Mouse (Mus musculus) common myeloid progenitor, adult 5-6 weeks (primary cell): ENCODE results near the gene Zic5. TPM values are rescaled to one million over a fixed set of nuclear protein-coding genes. Genes with fewer than 3 reads are reported as not detected.
A peak's percentile ranks its signal among the peaks of the same experiment; 100 is the strongest.
"Not testable (repeated sequence)": the region's sequence is repeated elsewhere in the genome, so short reads cannot be mapped to it uniquely, and the experiment has no call there.

Source experiments
- ATAC-seq: replicated peaks from 2 replicates; pipeline ENCODE4 v1.8.0; 2016; ENCODE audit warnings: low read depth, mild to moderate bottlenecking, moderate TSS enrichment, inconsistent platforms; ENCODE audit not compliant: poor library complexity, severe bottlenecking
- total RNA-seq: library from RNA; stranded (forward); fragments of 200-1000, 187-1606 nt; gene quantifications from 2 replicates; pipeline ENCODE4 v1.2.3, GENCODE M21; 2017

The Zic5 gene
- total RNA-seq, 1 experiment from 2014 or later, result not detected

DNA sequence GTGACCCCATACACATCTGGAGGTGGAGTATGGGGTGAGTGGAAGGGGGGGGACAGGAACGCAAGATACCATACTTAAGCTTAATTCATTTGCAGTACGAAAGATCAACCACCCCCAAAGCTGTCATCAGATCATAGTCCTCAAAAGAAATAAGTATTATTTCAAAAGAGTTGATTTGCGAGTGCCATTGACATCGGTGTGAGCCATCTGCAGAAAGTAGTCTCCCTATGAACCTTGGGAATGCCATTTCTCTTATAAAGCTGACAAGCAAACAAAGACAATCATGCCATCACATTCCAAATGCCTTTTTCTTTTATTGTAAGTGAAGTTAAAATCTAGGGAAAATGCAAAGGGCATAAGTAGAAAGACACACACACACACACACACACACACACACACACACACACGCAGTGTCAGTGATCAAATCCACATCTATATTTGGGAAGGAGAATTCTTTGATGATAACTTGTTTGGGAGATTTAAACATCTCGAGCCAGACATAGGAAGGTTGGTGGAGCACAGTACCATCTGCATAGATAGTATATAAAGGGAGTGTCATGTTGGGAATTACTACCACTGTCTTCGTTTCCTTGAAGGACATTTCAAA, 1.4 kb upstream of the Zic5 start:
- ATAC-seq, result no peak

DNA sequence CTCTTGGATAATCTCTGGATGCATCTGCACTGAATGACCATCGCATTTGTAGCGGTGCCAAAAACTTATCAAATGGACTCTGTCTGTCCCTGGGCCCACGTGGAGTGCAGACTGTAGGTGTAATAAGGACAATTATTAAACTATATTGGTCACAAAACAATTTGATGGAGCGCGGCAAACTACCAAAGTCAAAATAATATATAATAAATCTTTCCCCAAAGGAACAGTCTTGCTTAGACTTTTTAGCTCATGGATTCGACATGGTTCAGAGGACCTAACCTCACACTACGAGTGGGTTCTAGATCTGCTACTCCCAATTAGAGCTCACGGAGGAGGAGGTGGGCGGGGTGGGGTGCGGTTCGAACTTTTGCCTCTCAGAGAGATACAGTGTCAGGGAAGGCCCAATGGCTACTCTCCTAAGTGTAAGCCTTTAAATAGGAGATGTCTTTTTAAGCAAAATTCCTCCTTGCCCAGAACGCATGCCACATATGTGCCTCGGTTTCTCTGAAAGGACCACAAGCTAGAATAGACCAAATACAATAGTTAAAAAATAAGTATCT, 534 bp upstream of the Zic5 start:
- no peak for ATAC-seq

DNA sequence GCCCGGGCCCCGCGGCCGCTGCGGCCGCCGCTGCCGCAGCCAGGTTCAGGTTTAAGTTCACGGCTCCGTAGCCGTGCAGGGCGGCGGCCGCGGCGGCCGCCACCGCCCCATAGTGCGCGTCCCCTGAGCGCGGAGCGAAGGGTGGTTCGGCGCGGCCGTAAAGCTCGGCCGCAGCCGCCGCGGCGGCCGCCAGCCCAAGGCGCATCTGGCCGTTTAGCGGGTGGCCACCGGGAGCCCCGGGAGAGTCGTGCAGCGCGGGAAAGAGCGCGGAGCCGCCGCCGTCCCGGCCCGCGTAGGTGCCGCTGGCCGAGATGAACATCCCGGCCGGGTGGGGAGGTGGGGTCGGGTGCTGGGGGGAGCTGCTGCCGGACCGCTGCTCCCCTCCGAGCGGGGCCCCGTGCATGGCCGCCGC, 1.1 kb downstream of the Zic5 start:
- ATAC-seq, result peak; percentile 2; the same call in 1 of the 2 replicates

DNA sequence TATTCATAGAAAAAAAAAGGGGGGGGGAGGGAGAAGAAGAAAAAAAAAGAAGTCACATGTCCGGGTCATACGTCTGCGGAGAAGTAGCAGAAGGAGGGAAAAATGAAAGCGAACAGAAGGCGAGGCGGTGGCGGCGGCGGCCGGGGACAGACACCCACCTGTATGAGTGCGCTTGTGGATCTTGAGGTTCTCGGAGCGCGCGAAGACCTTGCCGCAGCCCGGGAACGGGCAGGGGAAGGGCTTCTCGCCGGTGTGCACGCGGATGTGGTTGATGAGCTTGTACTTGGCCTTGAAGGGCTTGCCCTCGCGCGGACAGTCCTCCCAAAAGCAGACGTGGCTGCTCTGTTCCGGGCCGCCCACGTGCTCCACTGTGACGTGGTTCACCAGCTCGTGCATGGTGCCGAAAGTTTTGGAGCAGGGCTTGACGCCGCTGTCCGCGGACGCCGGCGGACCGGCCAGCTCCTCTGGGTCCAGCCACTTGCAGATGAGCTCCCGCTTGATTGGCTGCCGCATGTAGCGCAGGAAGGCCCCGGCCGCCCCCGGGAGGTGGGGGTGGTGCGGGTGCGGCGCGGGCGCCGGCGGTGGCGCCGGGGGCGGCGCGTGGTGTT, 1.6 kb downstream of the Zic5 start:
- ATAC-seq, result peak; percentile 53

DNA sequence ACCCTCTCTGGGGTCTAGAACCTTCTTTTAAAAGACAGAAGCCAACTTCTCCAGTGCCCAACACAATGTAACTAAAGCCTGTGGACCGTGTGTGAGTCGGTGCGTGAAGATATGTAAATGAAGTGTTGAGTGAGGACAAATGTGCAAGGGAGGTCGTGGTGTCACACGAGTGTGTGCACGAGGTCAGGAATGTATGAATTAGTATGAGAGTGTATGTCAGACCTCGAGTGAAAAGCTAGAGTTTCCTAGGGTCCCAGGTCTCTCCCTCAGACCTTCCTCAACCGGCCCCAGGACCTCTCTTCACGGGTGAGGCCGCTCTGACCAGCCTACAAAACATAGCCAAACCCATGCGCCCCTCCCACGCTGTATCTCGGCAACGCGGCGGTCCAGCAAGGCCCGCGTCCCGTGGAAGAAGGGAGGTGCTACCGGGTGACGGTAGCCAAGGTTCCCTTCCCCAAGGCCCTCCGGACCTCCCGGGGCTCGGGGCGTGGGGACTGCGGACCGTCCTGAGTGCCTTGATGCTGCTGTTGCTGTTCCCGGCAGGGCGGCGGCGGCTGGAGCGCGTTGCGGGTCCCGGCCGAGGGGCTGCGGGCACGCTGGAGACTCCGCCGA, 2.3 kb downstream of the Zic5 start:
- peak; percentile 12 for ATAC-seq

DNA sequence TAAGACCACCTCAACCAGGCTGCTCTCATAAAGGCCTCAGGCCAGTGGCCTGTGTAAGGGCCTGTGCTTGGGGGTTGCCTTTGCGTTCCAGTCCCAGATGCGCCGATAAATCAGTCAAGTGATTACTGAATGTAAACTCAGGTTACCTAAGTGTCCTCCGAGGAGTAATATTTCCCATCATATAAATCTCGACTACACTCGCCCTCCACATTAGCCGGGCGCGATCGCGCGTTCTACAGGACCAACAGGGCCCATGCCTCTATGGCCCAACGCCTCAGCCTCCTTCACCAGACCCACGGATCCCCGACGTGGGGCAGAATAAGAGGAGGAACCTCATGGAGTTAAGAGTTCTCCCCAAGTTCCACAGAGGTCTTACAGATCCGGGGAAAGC, 2.8 kb downstream of the Zic5 start:
- no peak for ATAC-seq

DNA sequence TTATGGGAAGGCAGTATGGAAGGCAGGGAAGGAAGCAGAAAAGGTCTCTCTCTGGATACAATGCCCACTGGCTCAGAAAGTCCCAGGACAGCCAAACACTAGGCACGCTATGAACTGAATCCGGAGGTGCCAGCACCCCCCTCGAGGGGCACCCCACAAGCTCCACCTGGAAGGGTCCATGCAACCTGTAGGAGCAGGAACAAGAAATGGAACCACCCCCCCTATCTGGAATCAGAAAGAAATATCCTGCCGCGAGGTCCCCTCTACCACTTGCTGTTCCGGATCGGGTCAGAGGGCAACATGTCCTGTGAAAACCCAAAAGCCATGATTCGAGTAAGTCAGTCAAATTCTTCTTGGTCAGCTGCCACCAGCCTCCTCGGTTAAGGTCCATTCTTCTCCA, 3.5 kb downstream of the Zic5 start:
- ATAC-seq, result no peak

DNA sequence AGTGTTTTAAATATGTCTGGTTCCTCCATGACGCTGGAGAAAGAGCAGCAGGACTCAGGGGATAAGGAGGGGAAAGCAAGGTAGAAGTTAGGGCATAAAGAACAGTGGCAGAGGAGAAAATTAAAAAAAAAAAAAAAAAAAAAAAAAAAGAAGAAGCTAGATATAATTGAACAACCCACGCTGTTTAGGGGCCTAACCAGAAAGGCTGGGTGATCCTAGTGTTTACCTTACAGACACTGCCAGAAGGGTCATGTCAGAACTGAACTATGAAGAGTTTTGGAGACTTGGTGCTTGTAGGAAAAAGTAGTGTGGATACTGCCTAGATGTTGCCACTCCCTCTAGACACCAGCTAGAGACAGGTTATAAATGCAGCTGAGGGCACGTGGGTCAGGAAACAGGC, 4.0 kb downstream of the Zic5 start:
- no peak for ATAC-seq

DNA sequence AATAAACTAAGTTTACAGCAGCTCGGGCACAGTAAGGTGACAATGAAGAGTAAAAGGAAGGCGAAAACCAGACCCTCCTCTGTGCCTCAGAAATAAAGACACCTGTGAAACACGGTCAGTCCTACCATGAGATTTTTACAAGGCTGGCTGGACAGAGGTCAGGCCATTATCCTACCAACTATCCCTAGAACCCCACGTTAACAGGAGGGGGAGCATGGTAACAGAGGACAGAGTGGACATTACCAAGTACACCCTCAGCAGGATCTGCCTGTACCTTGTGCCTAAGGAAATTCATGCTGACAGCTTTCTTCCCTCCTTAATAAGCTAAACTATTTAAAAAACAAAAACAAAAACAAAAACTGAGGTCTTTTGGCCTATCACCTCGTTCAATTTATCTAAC, 5.3 kb downstream of the Zic5 start:
- no peak for ATAC-seq

DNA sequence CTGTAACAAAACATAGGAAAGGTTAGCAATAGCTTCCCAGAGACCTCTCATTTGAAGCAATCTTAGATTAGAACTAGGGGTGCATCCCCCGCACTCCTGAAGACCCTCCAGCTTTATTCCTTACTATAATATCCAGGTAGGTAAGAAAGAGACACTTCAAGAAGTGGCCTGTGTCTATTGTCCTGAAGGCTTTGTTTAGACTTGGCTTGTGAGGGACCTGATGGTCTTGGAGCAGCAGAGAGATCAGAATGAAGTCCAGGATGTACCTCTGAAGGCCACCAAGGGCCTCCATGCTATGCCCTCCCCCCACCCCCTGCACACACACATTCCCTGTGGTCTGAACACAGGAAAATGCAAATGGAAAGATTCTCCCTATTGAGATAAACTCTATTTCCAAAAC, 5.7 kb downstream of the Zic5 start:
- no peak for ATAC-seq

DNA sequence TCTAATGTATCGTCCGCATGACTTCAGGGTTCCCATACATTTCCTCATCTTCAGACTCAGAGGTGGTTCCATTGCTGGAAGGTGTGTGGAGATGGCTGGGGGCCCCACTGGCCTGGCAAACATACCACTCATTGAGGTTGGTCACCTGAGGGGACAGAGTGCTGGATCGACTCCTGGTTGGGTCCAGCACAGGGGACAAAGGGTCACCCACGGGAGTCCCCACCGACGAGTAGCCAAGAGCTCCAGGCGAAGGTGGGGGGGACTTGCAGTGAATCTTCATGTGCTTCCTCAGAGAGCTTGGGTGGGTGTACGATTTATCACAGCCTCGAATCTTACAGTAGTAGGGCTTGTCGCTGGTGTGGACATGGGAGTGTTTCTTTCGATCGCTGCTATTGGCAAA, 6.1 kb downstream of the Zic5 start:
- not testable (repeated sequence) for ATAC-seq

DNA sequence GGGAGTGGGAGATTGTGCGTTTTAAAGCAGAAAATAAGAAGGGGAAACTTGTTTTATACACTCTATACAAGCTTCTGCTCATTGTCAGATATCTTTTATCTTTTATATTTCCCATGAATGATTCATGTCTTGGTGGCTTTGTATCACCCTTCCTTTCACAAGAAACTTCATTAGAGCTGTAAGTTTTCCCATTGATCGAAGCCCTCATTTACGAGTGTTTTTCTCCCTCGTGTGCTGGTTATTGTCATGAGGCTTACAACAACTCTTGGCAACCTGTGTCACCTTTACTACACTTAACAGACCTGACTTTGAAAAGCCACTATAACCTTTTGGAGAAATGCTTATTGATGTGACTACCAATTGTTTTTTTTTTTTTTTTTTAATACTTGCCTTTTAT, 9.9 kb downstream of the Zic5 start:
- ATAC-seq, result no peak

DNA sequence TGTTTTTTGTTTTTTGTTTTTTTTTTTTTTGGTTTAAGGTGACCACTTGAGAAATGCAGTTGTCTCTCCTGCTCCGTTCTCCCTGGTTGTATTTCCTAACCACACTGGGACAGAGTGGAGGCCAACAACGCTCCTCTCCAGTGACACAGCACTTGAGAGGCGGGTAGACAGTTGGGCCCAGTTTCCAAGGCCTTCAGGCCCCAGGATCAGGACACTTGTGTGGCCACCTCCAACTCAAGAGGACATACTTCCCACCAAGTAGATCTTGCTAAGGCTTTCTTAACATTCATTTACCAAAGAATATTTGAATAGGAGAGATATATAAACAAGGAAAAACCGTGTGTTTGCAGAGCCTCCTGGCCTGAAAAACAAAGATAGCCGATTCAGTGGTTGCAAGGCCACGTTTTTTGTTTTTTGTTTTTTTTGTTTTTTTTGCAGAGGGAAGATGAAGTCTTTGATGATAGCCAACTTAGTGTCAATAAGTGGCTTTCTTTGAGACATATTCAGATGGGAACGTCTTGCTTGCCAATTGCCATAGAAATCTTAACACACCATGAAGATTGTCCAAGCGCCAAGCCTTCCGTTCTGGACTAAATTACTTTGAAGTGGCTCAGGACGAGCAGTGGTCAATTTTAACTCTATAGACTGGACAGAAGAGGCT, 10.4 kb downstream of the Zic5 start:
- no peak for ATAC-seq

DNA sequence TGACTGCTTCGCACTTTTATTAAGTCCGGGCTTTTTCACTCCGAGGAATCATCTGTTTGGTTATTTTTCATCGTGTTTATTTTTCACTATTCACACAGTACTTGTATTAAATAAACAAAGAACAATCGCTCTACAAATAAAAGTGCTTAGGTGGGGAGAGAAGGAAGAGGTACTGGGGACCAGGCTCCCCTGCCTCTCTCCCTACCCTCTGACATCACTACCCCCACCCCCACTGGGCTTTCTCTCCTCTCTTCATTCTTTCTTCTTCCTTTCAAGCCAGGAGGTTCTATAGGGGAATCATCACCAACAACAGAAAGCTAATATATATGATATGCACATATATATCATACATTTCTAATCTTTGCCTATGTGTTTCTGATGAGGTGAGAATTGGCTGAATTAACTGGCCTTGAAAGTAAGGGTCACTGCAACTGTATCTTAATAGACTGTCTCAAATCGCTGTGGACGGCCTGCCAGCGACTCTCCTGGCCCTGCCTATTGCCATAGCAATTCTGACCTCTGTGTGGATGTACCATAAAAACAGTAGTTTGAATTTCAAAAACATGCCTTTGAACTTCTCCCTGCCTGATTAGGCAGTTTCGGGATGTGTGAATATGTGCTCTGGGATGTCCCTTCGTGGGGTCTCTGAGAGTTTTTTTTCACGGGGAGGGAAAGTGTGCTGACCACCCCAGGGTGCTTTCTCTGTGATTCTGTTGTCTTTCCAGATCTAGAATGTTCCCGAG, 11.3 kb downstream of the Zic5 start:
- ATAC-seq, result no peak

DNA sequence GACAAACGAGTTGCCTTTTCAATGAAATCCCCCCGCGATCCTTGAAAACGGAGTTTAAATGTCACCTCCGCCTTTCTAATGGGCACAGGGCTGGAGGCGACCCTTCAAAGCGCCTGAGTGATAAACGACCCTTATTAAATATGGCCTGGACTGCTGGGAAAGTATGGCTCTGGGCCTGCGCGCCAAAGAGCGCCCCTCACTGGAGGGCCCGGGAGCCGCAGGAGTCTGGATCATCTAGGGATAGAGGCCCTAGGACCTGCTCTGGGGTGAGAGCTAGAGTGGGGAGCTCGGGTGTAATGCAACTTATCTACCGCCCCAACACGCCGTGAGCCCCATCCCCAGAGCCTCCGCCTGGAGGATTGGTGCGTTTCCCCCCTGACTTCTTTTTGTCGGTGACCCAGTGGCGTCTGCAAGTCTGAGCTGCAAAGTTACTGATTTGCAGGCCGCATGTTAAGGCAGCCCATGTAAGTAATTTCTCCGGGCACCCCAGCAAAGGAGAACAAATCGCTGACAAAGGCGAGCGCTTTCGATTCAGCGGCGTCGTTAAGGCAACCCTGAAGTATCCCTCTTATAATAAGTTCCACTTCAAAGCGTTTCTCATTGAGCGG, 12.0 kb downstream of the Zic5 start:
- ATAC-seq, result peak; percentile 64

DNA sequence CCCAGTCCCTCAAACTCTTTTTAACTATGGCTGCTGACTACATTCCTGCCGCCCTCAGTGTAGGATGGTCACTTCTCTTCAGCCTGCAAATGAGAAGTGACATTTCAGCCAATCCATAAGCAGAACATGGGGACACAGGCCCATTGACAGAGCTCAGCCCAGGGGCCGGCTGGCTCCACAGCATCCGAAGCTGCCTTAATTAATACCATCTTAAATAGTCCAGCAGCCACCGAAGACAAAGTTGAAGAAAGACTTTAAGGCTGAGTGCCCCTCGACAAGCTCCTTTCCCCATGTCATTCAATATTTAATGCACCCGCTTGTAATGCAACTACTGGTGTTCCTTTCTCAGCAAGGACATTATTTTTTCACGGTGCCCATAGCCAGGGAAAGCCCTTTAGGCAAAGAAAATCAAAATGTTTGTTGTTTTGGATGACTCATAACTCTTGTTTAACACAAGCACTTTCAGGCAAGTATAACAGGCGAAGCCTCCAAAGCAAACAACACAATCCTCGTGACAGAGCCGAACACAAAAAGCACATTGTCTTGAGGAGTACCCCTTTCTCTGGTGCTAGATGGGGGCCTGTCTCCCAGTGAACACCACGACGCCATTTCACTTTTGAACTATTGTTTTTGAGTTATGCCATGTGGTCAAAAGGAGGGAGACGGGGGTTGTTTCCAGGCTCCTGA, 12.6 kb downstream of the Zic5 start:
- no peak for ATAC-seq

DNA sequence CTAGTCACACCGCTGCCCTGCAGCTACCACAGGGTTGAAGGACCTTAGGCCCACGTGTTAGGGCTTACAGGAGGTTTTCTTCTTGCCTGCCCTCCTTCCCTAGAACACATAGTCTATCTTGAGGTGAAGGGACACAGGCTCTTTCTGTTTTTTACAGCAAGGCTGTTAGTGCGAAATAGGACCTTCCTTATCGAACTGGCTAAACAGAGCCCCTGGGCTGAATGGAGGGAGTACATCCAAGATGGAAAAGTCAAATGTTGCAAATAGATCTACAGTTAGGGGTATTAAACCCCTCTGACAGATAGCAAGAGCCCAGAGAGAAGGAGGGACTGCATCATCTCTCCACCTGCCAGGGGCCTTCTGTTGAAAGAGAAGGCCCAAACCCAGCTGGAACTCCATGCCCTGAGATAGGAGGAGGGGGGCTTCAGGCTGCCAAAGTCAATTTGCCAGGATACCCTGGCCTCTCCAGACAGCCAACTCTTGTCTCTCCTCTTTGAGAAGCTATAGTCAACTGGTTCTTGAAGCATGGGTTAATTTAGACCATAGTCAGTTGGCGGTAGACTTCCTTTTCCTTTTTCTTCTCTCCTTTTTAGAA, 13.8 kb downstream of the Zic5 start:
- ATAC-seq, result no peak

DNA sequence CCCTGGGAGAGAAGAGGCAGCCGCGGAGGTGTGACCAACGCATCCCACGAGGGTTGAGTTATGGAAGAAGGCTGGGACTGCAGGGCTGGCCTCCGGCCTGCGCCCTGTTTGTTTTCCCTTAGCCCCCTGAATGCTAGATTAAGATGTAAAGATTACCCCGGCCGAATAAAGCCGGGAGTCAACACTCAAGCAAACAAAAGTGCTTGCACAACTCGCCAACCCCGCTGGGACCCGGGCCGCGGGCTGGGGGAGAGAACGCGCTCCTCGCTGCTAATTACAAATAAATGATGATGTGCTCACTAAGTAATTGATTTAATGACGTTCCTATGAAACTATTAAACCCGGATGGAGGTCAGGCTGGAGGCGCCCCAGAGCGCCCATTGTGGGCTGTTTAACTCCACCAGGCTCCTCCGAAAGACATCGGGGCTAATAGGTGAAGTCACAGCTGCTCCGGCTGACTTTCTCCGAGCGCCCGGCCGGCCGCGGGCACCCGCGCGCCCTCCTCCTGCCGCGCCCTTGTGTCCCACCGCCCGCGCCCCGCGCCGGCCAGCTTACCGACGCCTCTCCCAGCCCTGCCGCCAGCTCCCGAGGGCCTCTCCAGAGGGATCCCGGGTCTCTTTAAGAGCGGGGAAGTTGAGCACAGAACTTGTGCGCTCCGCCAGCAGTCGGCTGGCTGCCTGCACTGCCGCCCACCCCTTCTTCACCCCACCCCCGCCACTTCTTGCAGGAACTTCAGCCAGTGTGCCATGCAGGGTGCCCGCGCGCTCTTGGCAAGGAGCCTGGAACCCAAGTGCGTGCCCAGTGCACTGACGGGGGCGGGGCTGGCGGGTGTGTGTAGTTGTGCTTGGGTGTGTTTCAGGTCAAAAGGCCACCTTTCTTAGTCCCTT, 14.7 kb downstream of the Zic5 start, which contains the start of gene Gm5089:
Gene Gm5089, minus strand, starts transcription at position 620 of the 887 bp plus-strand sequence.
- no peak for ATAC-seq
